Mouse (Mus musculus): ENCODE measurements around the gene Pde3a. TPM values are rescaled to one million over a fixed set of nuclear protein-coding genes. Genes with fewer than 3 reads are reported as not detected.

The Pde3a gene
- 10 to 100 TPM; 10.2 to 11.2 TPM for total RNA-seq (2021)
- long read RNA-seq, experiment 1, partial matches to known transcripts, result 0 of 1 reads
- long read RNA-seq, experiment 1, other reads (novel, unspliced or antisense), result 1 of 1 reads
- long read RNA-seq, experiment 2, partial matches to known transcripts, result 1 of 3 reads
- long read RNA-seq, experiment 2, other reads (novel, unspliced or antisense), result 2 of 3 reads

GRCm38 (mm10) chr6:141248691-141249584, at the start of gene Pde3a:
TSS of gene Pde3a (plus strand) at chr6:141249269.
- DNase-seq, result no peak

GRCm38 (mm10) chr6:141200173-141200615, 48.9 kb upstream of the Pde3a start:
- no peak for DNase-seq

GRCm38 (mm10) chr6:141207531-141207930, 41.5 kb upstream of the Pde3a start:
- DNase-seq, result no peak

- DNase-seq, result no peak
These were observed 40.7 kb upstream of the Pde3a start for GRCm38 (mm10) chr6:141208283-141208872.

- DNase-seq, result no peak
These were observed 39.0 kb upstream of the Pde3a start for GRCm38 (mm10) chr6:141210021-141210420.

GRCm38 (mm10) chr6:141221081-141221480, 28.0 kb upstream of the Pde3a start:
- no peak for DNase-seq

GRCm38 (mm10) chr6:141226851-141227657, 22.0 kb upstream of the Pde3a start:
- peak; percentile 5 to 20 for DNase-seq

- no peak for DNase-seq
These were observed 21.4 kb upstream of the Pde3a start for GRCm38 (mm10) chr6:141227658-141228005.

GRCm38 (mm10) chr6:141232756-141233382, 16.2 kb upstream of the Pde3a start:
- DNase-seq, result no peak

- no peak for DNase-seq
These were observed 7.3 kb upstream of the Pde3a start for GRCm38 (mm10) chr6:141241809-141242208.

GRCm38 (mm10) chr6:141245089-141245488, 4.0 kb upstream of the Pde3a start:
- no peak for DNase-seq

- DNase-seq, result no peak
These were observed 2.7 kb upstream of the Pde3a start for GRCm38 (mm10) chr6:141246391-141246790.

GRCm38 (mm10) chr6:141248081-141248480, 988 bp upstream of the Pde3a start:
- DNase-seq, result no peak

- peak; percentile 46 to 58 for DNase-seq
These were observed 671 bp downstream of the Pde3a start for GRCm38 (mm10) chr6:141249585-141250295.

GRCm38 (mm10) chr6:141250296-141250629, 1.2 kb downstream of the Pde3a start:
- DNase-seq, result peak in 1 of 2 experiments; percentile 15

- DNase-seq, result no peak
These were observed 1.9 kb downstream of the Pde3a start for GRCm38 (mm10) chr6:141250984-141251383.

- DNase-seq, result no peak
These were observed 3.5 kb downstream of the Pde3a start for GRCm38 (mm10) chr6:141252520-141252919.

GRCm38 (mm10) chr6:141254956-141255355, 5.9 kb downstream of the Pde3a start:
- peak in 1 of 2 experiments; percentile 7 for DNase-seq

GRCm38 (mm10) chr6:141256896-141257295, 7.8 kb downstream of the Pde3a start:
- no peak for DNase-seq

- no peak for DNase-seq
These were observed 8.5 kb downstream of the Pde3a start for GRCm38 (mm10) chr6:141257434-141258202.

All from adrenal gland, postnatal 36 days (tissue).